Mouse (Mus musculus) hindbrain, embryonic 11.5 days (tissue): ENCODE data around the gene Slfn2. TPM values are rescaled to one million over a fixed set of nuclear protein-coding genes. Genes with fewer than 3 reads are reported as not detected.

ENCODE experiments used
- ATAC-seq: fragments of 200-750 bp; cut with Nextera tagmentation; 2 replicates; pipeline ENCODE4 v1.8.0; 2017; ENCODE audit warnings: mild to moderate bottlenecking, moderate TSS enrichment, moderate library complexity; ENCODE audit not compliant: low FRiP score
- DNase-seq: peaks from one replicate; pipeline ENCODE4 v3.0.0-alpha.2; 2015; ENCODE audit warnings: low spot score
- H3K27ac ChIP-seq: fragments of 300-500 bp; sonication (generic); 2 replicates; pipeline ENCODE4 v1.5.1; 2014; ENCODE audit warnings: mild to moderate bottlenecking, low read depth, low read length
- H3K27me3 ChIP-seq: fragments of 300-500 bp; sonication (generic); 2 replicates; pipeline ENCODE4 v1.6.1; 2014; ENCODE audit warnings: mild to moderate bottlenecking, low read length, moderate library complexity, mixed read lengths; ENCODE audit not compliant: control insufficient read depth, insufficient read depth
- H3K36me3 ChIP-seq: fragments of 300-500 bp; sonication (generic); 2 replicates; pipeline ENCODE4 v1.6.1; 2014; ENCODE audit warnings: mild to moderate bottlenecking, low read length, moderate library complexity, mixed read lengths; ENCODE audit not compliant: control insufficient read depth, insufficient read depth
- H3K4me1 ChIP-seq: fragments of 300-500 bp; sonication (generic); replicated peaks from 2 replicates; pipeline ENCODE4 v1.6.1; 2014; ENCODE audit warnings: low read length, mixed read lengths; ENCODE audit not compliant: control insufficient read depth, insufficient read depth
- H3K4me2 ChIP-seq: fragments of 300-500 bp; sonication (generic); replicated peaks from 2 replicates; pipeline ENCODE4 v1.6.1; 2014; ENCODE audit warnings: mild to moderate bottlenecking, low read depth, low read length
- H3K4me3 ChIP-seq: fragments of 300-500 bp; sonication (generic); 2 replicates; pipeline ENCODE4 v1.5.1; 2014; ENCODE audit warnings: low read depth, low read length
- H3K9ac ChIP-seq: fragments of 300-500 bp; sonication (generic); 2 replicates; pipeline ENCODE4 v1.6.1; 2014; ENCODE audit warnings: low read depth, low read length
- H3K9me3 ChIP-seq: fragments of 300-500 bp; sonication (generic); 2 replicates; pipeline ENCODE4 v1.6.1; 2016; ENCODE audit warnings: low read length; ENCODE audit not compliant: control insufficient read depth
- WGBS: fragments of 180-500 bp; shearing (Covaris S2); extraction: QIAGEN DNeasy Blood & Tissue Kit; methylation state at CpG from one replicate; pipeline ENCODE4 v1.1.7; 2014; 5-methylcytosine and 5-hydroxymethylcytosine counted together
- polyA plus RNA-seq: library from polyadenylated mRNA; unstranded; fragments of >200 nt; fragmentation: Nextera tagmentation; extraction: Ambion mirVana; gene quantifications from 2 replicates; pipeline ENCODE4 v1.2.1, GENCODE M21; 2014

The Slfn2 gene
- polyA plus RNA-seq, 1 experiment from 2014 or later: 1.6 TPM

- Histone ChIP-seq H3K27ac (no peak overlapping the region), H3K4me1 (no peaks in the 10 kb centered on the region), H3K9me3 (no peaks in the 10 kb centered on the region), H3K36me3 (no peaks in the 10 kb centered on the region), H3K4me3 (no peak overlapping the region), H3K4me2 (no peak overlapping the region), H3K9ac (no peak overlapping the region), H3K27me3 (no peaks in the 10 kb centered on the region)
- DNase-seq (no peak), ATAC-seq (no peak)
- WGBS: 54% methylated on average over 11 of the region's 11 CpGs
Measured at GRCm38 (mm10) chr11:83066640-83067531, 2.0 kb downstream of the Slfn2 start.

- Histone ChIP-seq H3K4me3 (no peak overlapping the region), H3K4me1 (no peaks in the 10 kb centered on the region), H3K4me2 (no peak overlapping the region), H3K36me3 (no peaks in the 10 kb centered on the region), H3K27me3 (no peaks in the 10 kb centered on the region), H3K9ac (no peak overlapping the region), H3K27ac (no peak overlapping the region), H3K9me3 (no peaks in the 10 kb centered on the region)
- no peak for DNase-seq
- WGBS: 73% methylated on average over 4 of the region's 4 CpGs
- no peak for ATAC-seq
Measured at GRCm38 (mm10) chr11:83067982-83068694, 3.2 kb downstream of the Slfn2 start.

- Histone ChIP-seq H3K27ac (no peak overlapping the region), H3K9me3 (no peaks in the 10 kb centered on the region), H3K4me3 (no peak overlapping the region), H3K27me3 (no peaks in the 10 kb centered on the region), H3K9ac (no peak overlapping the region), H3K4me2 (no peak overlapping the region), H3K36me3 (no peaks in the 10 kb centered on the region), H3K4me1 (no peaks in the 10 kb centered on the region)
- ATAC-seq: no peak
- WGBS: 88% methylated on average over 15 of the region's 15 CpGs
- no peak for DNase-seq
Measured at GRCm38 (mm10) chr11:83070321-83070970, 5.5 kb downstream of the Slfn2 start.

GRCm38 (mm10) chr11:83077714-83078422, 13.0 kb downstream of the Slfn2 start:
- Histone ChIP-seq H3K4me2 (no peak overlapping the region), H3K27ac (no peak overlapping the region), H3K27me3 (no peaks in the 10 kb centered on the region), H3K9ac (no peak overlapping the region), H3K4me1 (no peaks in the 10 kb centered on the region), H3K4me3 (no peak overlapping the region), H3K36me3 (no peaks in the 10 kb centered on the region), H3K9me3 (no peaks in the 10 kb centered on the region)
- DNase-seq (no peak), ATAC-seq (no peak)
- WGBS: 68% methylated on average over 3 of the region's 3 CpGs

- ATAC-seq (no peak), DNase-seq (no peak)
- Histone ChIP-seq H3K4me1 (no peaks in the 10 kb centered on the region), H3K4me3 (no peak overlapping the region), H3K27me3 (no peaks in the 10 kb centered on the region), H3K9ac (no peak overlapping the region), H3K36me3 (no peaks in the 10 kb centered on the region), H3K4me2 (no peak overlapping the region), H3K27ac (no peak overlapping the region), H3K9me3 (no peaks in the 10 kb centered on the region)
- 82% methylated on average over 5 of the region's 5 CpGs for WGBS
Measured at GRCm38 (mm10) chr11:83078423-83079140, 13.7 kb downstream of the Slfn2 start.

GRCm38 (mm10) chr11:83079487-83080199, 14.7 kb downstream of the Slfn2 start:
- Histone ChIP-seq H3K4me2 (no peak overlapping the region), H3K36me3 (no peaks in the 10 kb centered on the region), H3K27ac (no peak overlapping the region), H3K9ac (no peak overlapping the region), H3K4me3 (no peak overlapping the region), H3K4me1 (no peaks in the 10 kb centered on the region), H3K9me3 (no peaks in the 10 kb centered on the region), H3K27me3 (no peaks in the 10 kb centered on the region)
- 87% methylated on average over 9 of the region's 9 CpGs for WGBS
- ATAC-seq (no peak), DNase-seq (no peak)

- H3K36me3 ChIP-seq: no peaks in the 10 kb centered on the region
- H3K9ac ChIP-seq: no peak overlapping the region
- no peak for DNase-seq
- no peak overlapping the region for H3K27ac ChIP-seq
- 60% methylated on average over 7 of the region's 7 CpGs for WGBS
- H3K9me3 ChIP-seq: no peaks in the 10 kb centered on the region
- no peaks in the 10 kb centered on the region for H3K4me1 ChIP-seq
- no peak for ATAC-seq
- no peak overlapping the region for H3K4me2 ChIP-seq
- no peaks in the 10 kb centered on the region for H3K27me3 ChIP-seq
- H3K4me3 ChIP-seq: no peak overlapping the region
Measured at GRCm38 (mm10) chr11:83082741-83083473, 18.0 kb downstream of the Slfn2 start.
